Comparison of ENCODE assay signal across 8 mouse cellular contexts in the genomic region with DNA sequence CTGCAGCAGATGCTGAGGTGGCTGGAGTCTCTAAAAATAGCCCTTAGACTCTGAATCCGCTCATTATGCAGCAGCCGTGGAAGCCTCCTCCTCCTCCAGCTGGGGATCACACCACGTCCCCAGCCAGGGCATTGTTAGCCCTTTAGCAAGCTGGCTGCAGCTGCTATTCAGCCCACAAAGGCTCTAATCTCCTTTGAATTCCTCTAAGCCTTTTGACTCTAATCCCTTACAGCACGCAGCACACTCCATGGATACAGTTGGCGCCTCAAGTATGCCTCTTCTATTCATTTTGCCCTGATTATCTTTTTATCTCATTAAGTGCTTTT.
DNase-seq lines count a peak whose midpoint lies in the region; ATAC-seq lines count a peak whose summit lies in the region.

No protein-coding gene starts in this region.

- 14% methylated on average over 5 of the region's 5 CpGs for WGBS in heart, embryonic 11.5 days (ENCODE audit: insufficient replicate concordance)
- WGBS in hindbrain, embryonic 11.5 days = 9% methylated on average over 5 of the region's 5 CpGs
- WGBS in midbrain, embryonic 10.5 days = 4% methylated on average over 5 of the region's 5 CpGs

- no peak overlapping the region for H3K27ac ChIP-seq in heart, embryonic 11.5 days (ENCODE audit: low read depth, low read length)
- peak overlapping the region; percentile 93 for H3K27ac ChIP-seq in hindbrain, embryonic 11.5 days (ENCODE audit: low read depth, low read length)
- peak overlapping the region; percentile 93 for H3K27ac ChIP-seq in midbrain, embryonic 10.5 days (replicated peaks)

- no peak overlapping the region for H3K4me3 ChIP-seq in heart, embryonic 11.5 days (ENCODE audit: low read depth, low read length)
- H3K4me3 ChIP-seq in hindbrain, embryonic 11.5 days (ENCODE audit: low read depth, low read length) = no peak overlapping the region
- peak overlapping the region; percentile 33 for H3K4me3 ChIP-seq in midbrain, embryonic 10.5 days

- ATAC-seq in heart, embryonic 11.5 days (replicated peaks; ENCODE audit: insufficient number of reproducible peaks, low FRiP score, low TSS enrichment) = no peak
- peak; percentile 92 for ATAC-seq in hindbrain, embryonic 11.5 days (ENCODE audit: low FRiP score)
- no peak for ATAC-seq in activated CD4-positive, CD25-positive, alpha-beta regulatory T cell, adult 4 months

- peaks cover 19% of the 10 kb centered on the region for H3K4me1 ChIP-seq in heart, embryonic 11.5 days (ENCODE audit: control insufficient read depth, insufficient read depth, low read length)
- H3K4me1 ChIP-seq in hindbrain, embryonic 11.5 days (replicated peaks; ENCODE audit: control insufficient read depth, insufficient read depth, low read length) = peaks cover 19% of the 10 kb centered on the region
- H3K4me1 ChIP-seq in midbrain, embryonic 10.5 days = peaks cover 65% of the 10 kb centered on the region

- no peaks in the 10 kb centered on the region for H3K9me3 ChIP-seq in heart, embryonic 11.5 days (replicated peaks; ENCODE audit: control insufficient read depth, low read length)
- no peaks in the 10 kb centered on the region for H3K9me3 ChIP-seq in hindbrain, embryonic 11.5 days (ENCODE audit: control insufficient read depth, low read length)
- 0 out of 2 replicates have a peak, but pooled peaks cover 3% of the 10 kb centered on the region for H3K9me3 ChIP-seq in midbrain, embryonic 10.5 days (replicated peaks)

- H3K4me2 ChIP-seq in heart, embryonic 11.5 days = peak overlapping the region; percentile 22
- H3K4me2 ChIP-seq in hindbrain, embryonic 11.5 days (replicated peaks; ENCODE audit: low read depth, low read length) = 0 out of 2 replicates have a peak overlapping the region, but pooled peaks have one; percentile 11

- no peaks in the 10 kb centered on the region for H3K27me3 ChIP-seq in heart, embryonic 11.5 days (ENCODE audit: control insufficient read depth, insufficient read depth, low read length)
- no peaks in the 10 kb centered on the region for H3K27me3 ChIP-seq in hindbrain, embryonic 11.5 days (ENCODE audit: control insufficient read depth, insufficient read depth, low read length)
- H3K27me3 ChIP-seq in midbrain, embryonic 10.5 days (ENCODE audit: low read depth, poor library complexity, severe bottlenecking) = peaks cover 71% of the 10 kb centered on the region

- no peaks in the 10 kb centered on the region for H3K36me3 ChIP-seq in heart, embryonic 11.5 days (ENCODE audit: control insufficient read depth, insufficient read depth, low read length)
- H3K36me3 ChIP-seq in hindbrain, embryonic 11.5 days (ENCODE audit: control insufficient read depth, insufficient read depth, low read length) = no peaks in the 10 kb centered on the region
- no peaks in the 10 kb centered on the region for H3K36me3 ChIP-seq in midbrain, embryonic 10.5 days

- DNase-seq in heart, adult 8-10 months (ENCODE audit: low spot score) = no peak
- peak; percentile 70 for DNase-seq in embryo, embryonic 9.5 days (ENCODE audit: extremely low spot score)
- peak; percentile 81 for DNase-seq in hindbrain, embryonic 11.5 days (ENCODE audit: low spot score)
- peak; percentile 89 for DNase-seq in midbrain, embryonic 10.5 days (ENCODE audit: low spot score)
- no peak for DNase-seq in adrenal gland, postnatal 36 days
- no peak for DNase-seq in adrenal gland, postnatal 10 days

- H3K9ac ChIP-seq in heart, embryonic 11.5 days (ENCODE audit: low read depth, low read length) = no peak overlapping the region
- H3K9ac ChIP-seq in hindbrain, embryonic 11.5 days (ENCODE audit: low read depth, low read length) = peak overlapping the region; percentile 38; the same call in 1 of the 2 replicates

Comparison
In these comparisons a context has a peak if more than half of its experiments do, and no peak if none do; other contexts are left out.
1. DNase-seq: peak in embryo, embryonic 9.5 days (single experiment), hindbrain, embryonic 11.5 days (single experiment) and midbrain, embryonic 10.5 days (single experiment); none in heart, adult 8-10 months (single experiment), adrenal gland, postnatal 36 days (0 of 2) and adrenal gland, postnatal 10 days (single experiment).